Mouse (Mus musculus): ENCODE data around the gene Polr2e.

DNA sequence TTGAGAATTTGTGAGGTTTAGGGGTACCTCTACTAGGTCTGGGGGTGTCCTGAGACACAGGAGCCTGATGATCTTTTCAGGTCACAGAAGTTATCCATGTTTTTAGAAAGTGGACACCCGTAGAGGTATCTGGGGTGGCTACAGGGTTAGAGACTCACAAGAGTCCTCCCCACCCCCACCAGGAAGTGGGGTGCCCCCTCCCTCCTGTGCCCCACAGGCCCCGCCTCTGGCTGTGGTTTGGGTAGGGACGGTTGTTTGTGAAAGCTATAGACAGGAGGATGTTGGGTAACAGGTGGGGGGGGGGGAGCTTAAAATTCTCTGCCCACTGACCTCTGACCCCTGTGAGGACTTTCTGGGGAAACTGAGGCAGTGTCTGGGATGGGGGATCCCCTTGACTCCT is 22.2 kb downstream of the Polr2e start:
- TF ChIP-seq CTCF (IDR thresholded peaks at IDR 0.05; ENCODE audit: borderline replicate concordance, insufficient read depth, low read length) (no peak), POLR2A (IDR thresholded peaks at IDR 0.05; ENCODE audit: low read depth, low read length) (no peak)
